ENCODE assay signal across 9 mouse cellular contexts in the genomic region with DNA sequence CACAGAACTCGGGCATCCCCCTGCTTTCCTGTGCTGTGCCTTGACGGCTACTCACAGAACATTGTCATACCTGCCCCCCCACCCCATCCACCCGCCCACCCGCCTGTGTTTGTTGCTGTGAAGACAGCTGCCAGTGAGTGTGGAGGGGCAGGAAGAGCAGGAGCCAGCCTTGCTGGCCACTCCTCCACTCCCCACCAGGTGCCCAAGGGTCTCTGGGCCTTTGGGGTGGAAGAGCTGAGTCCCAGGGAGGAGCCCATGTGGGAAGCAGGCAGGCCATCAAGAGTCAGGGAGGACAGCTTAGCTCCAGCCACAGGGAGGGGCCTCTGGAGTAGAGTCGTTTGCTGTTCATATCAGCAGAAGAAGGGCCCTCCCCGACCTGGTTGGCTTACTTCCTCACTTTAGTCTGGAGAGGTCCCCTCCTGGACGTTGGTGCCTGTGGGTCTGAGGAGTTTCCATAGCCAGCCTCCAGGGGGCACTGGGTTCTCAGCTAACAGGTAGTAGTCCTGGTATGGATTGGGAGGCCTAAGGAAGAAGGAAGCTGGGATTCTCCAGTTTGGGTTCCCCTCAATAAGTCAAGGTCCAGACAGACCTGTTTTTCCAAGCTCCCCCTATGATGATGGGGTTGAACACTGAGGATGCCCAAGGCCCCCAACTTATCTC. TPM values are rescaled to one million over a fixed set of nuclear protein-coding genes. Genes with fewer than 3 reads are reported as not detected.
DNase-seq lines count a peak whose midpoint lies in the region; ATAC-seq and TF ChIP-seq lines count a peak whose summit lies in the region.
"Had no signal": no experiment of that assay in that cellular context is flagged by ENCODE, and none has a peak within 500 bp of the region (broad histone marks: within the 10 kb centered on the region; RNA-seq: fewer than 3 reads in every experiment).

No protein-coding gene starts in this region.

- no peak overlapping the region for H3K9ac ChIP-seq in intestine, embryonic 14.5 days (ENCODE audit: low read length)
- no peak overlapping the region for H3K9ac ChIP-seq in limb, embryonic 13.5 days
- H3K9ac ChIP-seq in midbrain, embryonic 16.5 days (ENCODE audit: low read depth, low read length), result no peak overlapping the region

- TF ChIP-seq POLR2A in testis, adult 2 months (IDR thresholded peaks at IDR 0.05; ENCODE audit: control insufficient read depth, low read depth, low read length), result no peak

- DNase-seq in testis, postnatal 14 days (ENCODE audit: low spot score), result no peak
- peak; percentile 71 to 81 for DNase-seq in cerebellum, postnatal 25 days
- peak; percentile 78 for DNase-seq in gastrocnemius, postnatal 14 days
- DNase-seq in intestine, embryonic 14.5 days (ENCODE audit: low spot score), result peak; percentile 78

- H3K27ac ChIP-seq in testis, adult 2 months (ENCODE audit: control insufficient read depth, insufficient read depth, low read depth, low read length), result no peak overlapping the region
- no peak overlapping the region for H3K27ac ChIP-seq in intestine, embryonic 14.5 days (ENCODE audit: low read depth)
- no peak overlapping the region for H3K27ac ChIP-seq in limb, embryonic 13.5 days
- no peak overlapping the region for H3K27ac ChIP-seq in midbrain, embryonic 16.5 days (ENCODE audit: low read length)
- H3K27ac ChIP-seq: macrophage had no signal

- TF ChIP-seq CTCF in testis, adult 2 months (IDR thresholded peaks at IDR 0.05; ENCODE audit: control insufficient read depth, insufficient read depth, insufficient replicate concordance, low read depth, low read length), result peak; percentile 22; the same call in 1 of the 2 replicates

- H3K4me2 ChIP-seq in intestine, embryonic 14.5 days (ENCODE audit: low read length), result no peak overlapping the region
- H3K4me2 ChIP-seq in limb, embryonic 13.5 days (replicated peaks), result no peak overlapping the region
- H3K4me2 ChIP-seq in midbrain, embryonic 16.5 days (ENCODE audit: low read length), result no peak overlapping the region

- H3K4me1 ChIP-seq in testis, adult 2 months (ENCODE audit: control insufficient read depth, insufficient read depth, low read length), result no peaks in the 10 kb centered on the region
- H3K4me1 ChIP-seq in intestine, embryonic 14.5 days (replicated peaks; ENCODE audit: control insufficient read depth, insufficient read depth, low read length), result no peaks in the 10 kb centered on the region
- H3K4me1 ChIP-seq in limb, embryonic 13.5 days, result peaks cover 2% of the 10 kb centered on the region; the same call in 1 of the 2 replicates
- H3K4me1 ChIP-seq in midbrain, embryonic 16.5 days (ENCODE audit: control insufficient read depth, insufficient read depth, low read length), result no peaks in the 10 kb centered on the region

- no peak overlapping the region for H3K4me3 ChIP-seq in testis, adult 2 months (ENCODE audit: control insufficient read depth, low read depth, low read length)
- H3K4me3 ChIP-seq in intestine, embryonic 14.5 days (ENCODE audit: low read depth, low read length), result no peak overlapping the region
- H3K4me3 ChIP-seq in limb, embryonic 13.5 days, result no peak overlapping the region
- H3K4me3 ChIP-seq in midbrain, embryonic 16.5 days (ENCODE audit: low read depth, low read length), result no peak overlapping the region

- WGBS in intestine, embryonic 14.5 days, result 42% methylated on average over 7 of the region's 7 CpGs
- 49% methylated on average over 7 of the region's 7 CpGs for WGBS in limb, embryonic 13.5 days
- WGBS in midbrain, embryonic 16.5 days, result 52% methylated on average over 7 of the region's 7 CpGs

- H3K27me3 ChIP-seq in testis, adult 2 months (ENCODE audit: control insufficient read depth, insufficient read depth, low read length), result no peaks in the 10 kb centered on the region
- no peaks in the 10 kb centered on the region for H3K27me3 ChIP-seq in intestine, embryonic 14.5 days (replicated peaks; ENCODE audit: control insufficient read depth, insufficient read depth, low read length)
- H3K27me3 ChIP-seq in limb, embryonic 13.5 days, result 0 out of 2 replicates have a peak, but pooled peaks cover 3% of the 10 kb centered on the region
- no peaks in the 10 kb centered on the region for H3K27me3 ChIP-seq in midbrain, embryonic 16.5 days (ENCODE audit: control insufficient read depth, insufficient read depth, low read depth, low read length)

- peak; percentile 28; the same call in 1 of the 2 replicates for ATAC-seq in intestine, embryonic 14.5 days (replicated peaks; ENCODE audit: low FRiP score, low TSS enrichment, low read depth)
- ATAC-seq in limb, embryonic 13.5 days (ENCODE audit: low FRiP score, low read depth), result 0 out of 2 replicates have a peak, but pooled peaks have one; percentile 60
- ATAC-seq in midbrain, embryonic 16.5 days, result peak; percentile 63
- ATAC-seq in monocyte, adult 5-6 weeks (replicated peaks; ENCODE audit: insufficient number of reproducible peaks, low FRiP score, low TSS enrichment, poor library complexity, severe bottlenecking), result no peak

- no peaks in the 10 kb centered on the region for H3K36me3 ChIP-seq in testis, adult 2 months (ENCODE audit: control insufficient read depth, insufficient read depth, low read length)
- peaks cover 6% of the 10 kb centered on the region; the same call in 1 of the 2 replicates for H3K36me3 ChIP-seq in intestine, embryonic 14.5 days (ENCODE audit: control insufficient read depth, insufficient read depth, low read length)
- H3K36me3 ChIP-seq in limb, embryonic 13.5 days, result peaks cover 58% of the 10 kb centered on the region
- H3K36me3 ChIP-seq in midbrain, embryonic 16.5 days (ENCODE audit: control insufficient read depth, insufficient read depth, low read length), result peaks cover 20% of the 10 kb centered on the region

- H3K9me3 ChIP-seq in intestine, embryonic 14.5 days (ENCODE audit: control insufficient read depth, low read length), result no peaks in the 10 kb centered on the region
- no peaks in the 10 kb centered on the region for H3K9me3 ChIP-seq in limb, embryonic 13.5 days
- no peaks in the 10 kb centered on the region for H3K9me3 ChIP-seq in midbrain, embryonic 16.5 days (replicated peaks; ENCODE audit: control insufficient read depth, low read length, poor library complexity, severe bottlenecking)

- intact Hi-C loops in gastrocnemius, postnatal 14 days (cut with DNase I; ENCODE audit: low total_unique reads), result loop anchor here (2.0 kb wide), 1 partner anchor 105 kb away; no protein-coding TSS in a partner anchor

RNA-seq across cellular contexts. Expression of a gene that starts 16.9 kb away (rescaled TPM):
- 146 and 168 TPM in 2 replicates for polyA plus RNA-seq in testis, adult 2 months (2012; rRNA removed)
- 1 to 10 TPM; 6.4 to 6.9 TPM for total RNA-seq in gastrocnemius, postnatal 14 days (2021)
- 9.6 and 9.7 TPM in 2 replicates for polyA plus RNA-seq in intestine, embryonic 14.5 days (2014; fragmentation: Nextera tagmentation; extraction: Ambion mirVana)
- 16.1 and 18.6 TPM in 2 replicates for polyA plus RNA-seq in limb, embryonic 13.5 days (2015; fragmentation: Nextera tagmentation; extraction: Ambion mirVana)
- 48.0 and 56.3 TPM in 2 replicates for polyA plus RNA-seq in midbrain, embryonic 16.5 days (2015; fragmentation: Nextera tagmentation; extraction: Ambion mirVana)
- total RNA-seq in monocyte, adult 5-6 weeks (2017), result 0.43 to 1.6 TPM (median 1.3 TPM) in 3 replicates

RNA-seq across cellular contexts. Expression of a gene that starts 38.9 kb away (rescaled TPM):
- polyA plus RNA-seq in testis, adult 2 months (2012; rRNA removed), result 2.4 and 4.8 TPM in 2 replicates
- total RNA-seq in gastrocnemius, postnatal 14 days (2021), result 10 to 100 TPM; 62.5 to 62.6 TPM
- polyA plus RNA-seq in intestine, embryonic 14.5 days (2014; fragmentation: Nextera tagmentation; extraction: Ambion mirVana), result 49.0 and 54.6 TPM in 2 replicates
- 192 and 196 TPM in 2 replicates for polyA plus RNA-seq in limb, embryonic 13.5 days (2015; fragmentation: Nextera tagmentation; extraction: Ambion mirVana)
- 11.9 and 12.5 TPM in 2 replicates for polyA plus RNA-seq in midbrain, embryonic 16.5 days (2015; fragmentation: Nextera tagmentation; extraction: Ambion mirVana)
- total RNA-seq in monocyte, adult 5-6 weeks (2017), result not detected in 3 replicates

RNA-seq across cellular contexts. Expression of a gene that starts 56.7 kb away (rescaled TPM):
- 6.1 and 9.9 TPM in 2 replicates for polyA plus RNA-seq in testis, adult 2 months (2012; rRNA removed)
- 10 to 100 TPM; 16.9 to 18.1 TPM for total RNA-seq in gastrocnemius, postnatal 14 days (2021)
- 23.1 and 24.7 TPM in 2 replicates for polyA plus RNA-seq in intestine, embryonic 14.5 days (2014; fragmentation: Nextera tagmentation; extraction: Ambion mirVana)
- 6.3 and 7.8 TPM in 2 replicates for polyA plus RNA-seq in limb, embryonic 13.5 days (2015; fragmentation: Nextera tagmentation; extraction: Ambion mirVana)
- 20.5 and 20.7 TPM in 2 replicates for polyA plus RNA-seq in midbrain, embryonic 16.5 days (2015; fragmentation: Nextera tagmentation; extraction: Ambion mirVana)
- 73.6 to 178 TPM (median 77.9 TPM) in 3 replicates for total RNA-seq in monocyte, adult 5-6 weeks (2017)
